Mouse (Mus musculus) testis, adult 2 months (tissue): ENCODE data around the gene Ranbp9. TPM values are rescaled to one million over a fixed set of nuclear protein-coding genes. Genes with fewer than 3 reads are reported as not detected.

Experiments
- H3K27ac ChIP-seq: fragments of 200-500 bp; 2 replicates; pipeline ENCODE4 v1.5.1; 2012; ENCODE audit warnings: low read depth, low read length; ENCODE audit not compliant: control insufficient read depth, insufficient read depth
- H3K27me3 ChIP-seq: fragments of 200-500 bp; 2 replicates; pipeline ENCODE4 v1.6.1; 2012; ENCODE audit warnings: mild to moderate bottlenecking, low read length, moderate library complexity; ENCODE audit not compliant: control insufficient read depth, insufficient read depth
- H3K36me3 ChIP-seq: fragments of 200-500 bp; 2 replicates; pipeline ENCODE4 v1.6.1; 2012; ENCODE audit warnings: mild to moderate bottlenecking, low read length; ENCODE audit not compliant: control insufficient read depth, insufficient read depth
- H3K4me1 ChIP-seq: fragments of 200-500 bp; 2 replicates; pipeline ENCODE4 v1.6.1; 2012; ENCODE audit warnings: low read length; ENCODE audit not compliant: control insufficient read depth, insufficient read depth
- H3K4me3 ChIP-seq: fragments of 200-500 bp; 2 replicates; pipeline ENCODE4 v1.5.1; 2012; ENCODE audit warnings: low read depth, mild to moderate bottlenecking, low read length, moderate library complexity, mixed read lengths; ENCODE audit not compliant: control insufficient read depth
- CTCF ChIP-seq: fragments of 200-500 bp; IDR thresholded peaks from 2 replicates; pipeline ENCODE4 v1.5.1; 2012; ENCODE audit warnings: low read depth, mild to moderate bottlenecking, inconsistent platforms, low read length, moderate library complexity; ENCODE audit not compliant: control insufficient read depth, insufficient read depth, insufficient replicate concordance
- POLR2A ChIP-seq: fragments of 200-500 bp; IDR thresholded peaks from 2 replicates; pipeline ENCODE4 v1.6.1; 2012; ENCODE audit warnings: low read depth, mild to moderate bottlenecking, inconsistent platforms, low read length, moderate library complexity; ENCODE audit not compliant: control insufficient read depth
- polyA plus RNA-seq: library from polyadenylated mRNA; depleted of rRNA; stranded (reverse); fragments of >200 nt; gene quantifications from 2 replicates; pipeline ENCODE4 v1.2.3, GENCODE M21; 2012

Ranbp9 gene
- polyA plus RNA-seq, 1 experiment = 164 TPM

DNA sequence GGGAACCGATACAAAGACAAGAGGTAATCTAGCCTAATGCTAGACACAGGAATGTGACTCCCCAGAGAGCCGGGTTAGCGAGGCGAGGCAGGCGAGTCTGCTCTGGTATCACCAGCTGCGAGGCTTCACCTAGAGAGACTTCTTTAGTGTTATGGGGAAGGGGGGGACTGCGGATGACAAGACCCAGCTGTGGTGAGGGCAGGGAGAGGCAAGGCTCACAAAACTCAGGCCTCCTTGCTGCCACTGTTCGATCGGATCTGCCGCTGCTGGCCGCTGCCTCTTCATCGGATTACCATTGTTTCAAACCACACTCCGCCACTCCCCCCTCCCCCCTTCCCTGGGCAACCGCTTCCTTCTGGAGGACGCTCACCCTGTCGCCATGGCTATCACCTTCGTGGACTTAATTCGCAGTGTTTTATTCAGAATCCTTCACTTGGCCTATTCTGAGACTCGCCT, 22.3 kb upstream of the Ranbp9 start:
- H3K27ac ChIP-seq = no peak overlapping the region
- H3K36me3 ChIP-seq = no peaks in the 10 kb centered on the region
- peak overlapping the region; percentile 71 for H3K4me3 ChIP-seq
- TF ChIP-seq POLR2A = no peak
- peaks cover 6% of the 10 kb centered on the region for H3K4me1 ChIP-seq
- no peaks in the 10 kb centered on the region for H3K27me3 ChIP-seq

DNA sequence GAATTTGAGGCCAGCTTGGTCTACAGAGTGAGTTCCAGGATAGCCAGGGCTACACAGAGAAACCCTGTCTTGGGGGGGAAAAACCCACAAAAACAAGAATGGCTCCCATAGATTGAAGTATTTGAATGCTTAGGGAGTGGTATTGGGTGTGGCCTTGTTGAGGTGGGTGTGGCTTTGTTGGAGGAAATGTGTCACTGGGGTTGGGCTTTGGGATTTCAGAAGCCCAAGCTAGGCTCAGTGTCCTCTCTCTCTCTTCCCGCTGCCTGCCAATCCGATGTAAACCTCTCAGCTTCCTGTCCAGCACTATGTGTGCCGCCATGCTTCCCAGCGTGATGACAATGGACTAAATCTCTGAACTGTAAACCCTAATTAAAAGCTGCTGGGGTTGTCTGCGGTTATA, 20.5 kb upstream of the Ranbp9 start:
- H3K27me3 ChIP-seq = no peaks in the 10 kb centered on the region
- TF ChIP-seq POLR2A (no peak), CTCF (no peak)
- H3K4me1 ChIP-seq = peaks cover 6% of the 10 kb centered on the region
- H3K36me3 ChIP-seq = no peaks in the 10 kb centered on the region
- no peak overlapping the region for H3K27ac ChIP-seq
- no peak overlapping the region for H3K4me3 ChIP-seq

- Histone ChIP-seq H3K4me1 (peaks cover 6% of the 10 kb centered on the region), H3K4me3 (no peak overlapping the region)
- no peak for TF ChIP-seq POLR2A
- no peak for TF ChIP-seq CTCF
Measured at GRCm38 (mm10) chr13:43500483-43500850, 19.4 kb upstream of the Ranbp9 start.

GRCm38 (mm10) chr13:43499731-43500482, 18.8 kb upstream of the Ranbp9 start:
- Histone ChIP-seq H3K36me3 (no peaks in the 10 kb centered on the region), H3K27me3 (no peaks in the 10 kb centered on the region), H3K27ac (no peak overlapping the region)

More at GRCm38 (mm10) chr13:43500483-43500850, 19.4 kb upstream of the Ranbp9 start:
- Histone ChIP-seq H3K27ac (no peak overlapping the region), H3K36me3 (no peaks in the 10 kb centered on the region), H3K27me3 (no peaks in the 10 kb centered on the region)

DNA sequence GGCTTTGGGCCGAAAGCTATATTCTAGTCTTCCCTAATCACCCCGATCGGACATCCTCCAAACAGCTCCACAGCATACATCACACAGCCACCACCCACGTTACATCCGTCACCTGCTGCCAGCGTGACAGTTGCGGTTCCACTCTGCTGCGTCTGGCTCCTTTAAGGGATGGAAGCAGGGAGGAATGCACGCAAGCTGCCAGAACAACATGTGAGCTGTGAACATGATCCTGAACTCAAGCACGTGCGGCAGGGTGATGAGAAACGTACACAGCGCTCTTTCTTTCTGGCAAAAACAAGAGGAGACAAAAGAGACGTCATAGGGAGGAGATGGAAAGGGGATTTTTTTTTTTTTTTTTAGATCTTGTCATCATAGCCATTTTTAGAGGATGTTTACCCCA, 17.8 kb upstream of the Ranbp9 start:
- H3K27ac ChIP-seq = no peak overlapping the region
- TF ChIP-seq POLR2A = no peak
- TF ChIP-seq CTCF = no peak
- H3K36me3 ChIP-seq = no peaks in the 10 kb centered on the region
- H3K4me3 ChIP-seq = no peak overlapping the region
- peaks cover 4% of the 10 kb centered on the region for H3K4me1 ChIP-seq
- no peaks in the 10 kb centered on the region for H3K27me3 ChIP-seq

More at GRCm38 (mm10) chr13:43499731-43500482, 18.8 kb upstream of the Ranbp9 start:
- H3K4me3 ChIP-seq = no peak overlapping the region
- TF ChIP-seq POLR2A = no peak
- TF ChIP-seq CTCF = no peak
- peaks cover 6% of the 10 kb centered on the region for H3K4me1 ChIP-seq

DNA sequence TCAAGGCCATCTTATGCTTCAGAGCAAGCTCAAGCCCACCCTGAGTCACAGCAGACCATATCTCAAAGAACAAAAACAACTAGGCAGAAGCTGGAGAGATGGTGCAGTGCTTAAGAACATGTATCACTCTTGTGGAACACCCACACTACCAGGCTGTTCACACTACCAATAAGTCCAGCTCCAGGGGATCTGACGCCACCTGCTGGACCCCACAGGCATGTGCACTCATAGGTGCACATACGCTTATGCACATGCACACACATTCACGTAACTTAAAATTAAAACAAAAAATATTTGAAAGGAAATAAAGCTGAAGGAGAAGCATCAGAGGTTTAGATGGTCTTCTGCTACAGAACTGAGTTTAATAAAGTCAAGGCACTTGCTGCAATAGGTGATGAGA, 16.7 kb upstream of the Ranbp9 start:
- Histone ChIP-seq H3K27me3 (no peaks in the 10 kb centered on the region), H3K27ac (no peak overlapping the region), H3K4me1 (no peaks in the 10 kb centered on the region), H3K4me3 (no peak overlapping the region), H3K36me3 (no peaks in the 10 kb centered on the region)
- TF ChIP-seq POLR2A (no peak), CTCF (peak; percentile 69; the same call in 1 of the 2 replicates)

- Histone ChIP-seq H3K4me3 (no peak overlapping the region), H3K27me3 (no peaks in the 10 kb centered on the region), H3K4me1 (no peaks in the 10 kb centered on the region), H3K36me3 (no peaks in the 10 kb centered on the region), H3K27ac (no peak overlapping the region)
- TF ChIP-seq CTCF (no peak), POLR2A (no peak)
Measured at GRCm38 (mm10) chr13:43496660-43497059, 15.6 kb upstream of the Ranbp9 start.
